Comparison of ENCODE assay signal across 17 mouse cellular contexts in the genomic region with DNA sequence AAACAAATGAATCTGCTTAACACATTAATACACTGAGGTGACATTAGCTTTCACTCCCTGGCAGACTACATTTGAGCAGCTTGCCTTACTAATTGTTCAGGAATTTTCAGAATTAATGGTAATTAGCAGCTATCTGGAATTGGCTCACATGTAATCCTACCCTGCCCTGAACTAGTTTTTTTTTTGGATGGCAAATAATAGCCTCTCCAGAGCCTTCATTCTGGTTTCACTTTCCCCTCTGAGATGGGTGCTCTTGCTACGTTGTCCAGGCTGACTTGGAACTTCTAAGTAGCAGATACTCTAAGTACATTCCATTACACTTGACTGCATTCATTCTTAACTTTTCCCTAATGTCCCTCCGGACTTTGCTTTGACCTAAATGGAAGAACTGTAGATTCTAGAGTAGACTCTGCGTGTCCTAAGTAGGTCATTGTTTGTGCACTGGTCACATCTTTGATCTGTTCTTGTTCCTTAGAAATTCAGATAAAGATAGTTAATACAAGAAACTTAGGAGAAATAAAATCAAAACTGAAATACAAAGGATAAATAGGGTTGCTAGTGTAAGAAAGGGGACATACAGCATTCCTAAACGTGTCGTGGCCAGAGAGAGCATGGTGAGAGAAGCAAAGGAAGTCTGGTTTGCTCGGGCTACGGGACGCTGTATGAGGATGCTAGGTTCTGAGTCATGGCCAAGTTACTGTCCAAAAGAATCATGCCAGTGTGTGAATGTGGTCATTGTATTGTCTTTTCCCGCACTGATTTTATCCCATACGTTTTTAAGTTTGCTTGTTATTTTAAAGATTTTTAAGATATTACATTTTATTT. TPM values are rescaled to one million over a fixed set of nuclear protein-coding genes. Genes with fewer than 3 reads are reported as not detected.
A peak's percentile ranks its signal among the peaks of the same experiment; 100 is the strongest.
DNase-seq lines count a peak whose midpoint lies in the region; ATAC-seq and TF ChIP-seq lines count a peak whose summit lies in the region.
"Had no signal": no experiment of that assay in that cellular context is flagged by ENCODE, and none has a peak within 500 bp of the region (broad histone marks: within the 10 kb centered on the region; RNA-seq: fewer than 3 reads in every experiment).

No protein-coding gene starts in this region.

- 0 out of 2 replicates have a peak, but pooled peaks cover 4% of the 10 kb centered on the region for H3K4me1 ChIP-seq in heart, embryonic 11.5 days (ENCODE audit: control insufficient read depth, insufficient read depth, low read length)
- peaks cover 7% of the 10 kb centered on the region for H3K4me1 ChIP-seq in lung, adult 2 months (ENCODE audit: control insufficient read depth, insufficient read depth, low read length)
- H3K4me1 ChIP-seq: heart, embryonic 10.5 days; limb, embryonic 10.5 days; neural tube, embryonic 12.5 days had no signal

- H3K4me3 ChIP-seq in heart, embryonic 11.5 days (ENCODE audit: low read depth, low read length): no peak overlapping the region
- peak overlapping the region; percentile 49 for H3K4me3 ChIP-seq in lung, adult 2 months (replicated peaks; ENCODE audit: extremely low read depth, low read depth, low read length)
- H3K4me3 ChIP-seq: heart, embryonic 10.5 days; limb, embryonic 10.5 days; midbrain, embryonic 12.5 days; neural tube, embryonic 12.5 days had no signal

- H3K9ac ChIP-seq in heart, embryonic 11.5 days (ENCODE audit: low read depth, low read length): no peak overlapping the region
- H3K9ac ChIP-seq: midbrain, embryonic 12.5 days; neural tube, embryonic 12.5 days had no signal

- H3K36me3 ChIP-seq in heart, embryonic 11.5 days (ENCODE audit: control insufficient read depth, insufficient read depth, low read length): 0 out of 2 replicates have a peak, but pooled peaks cover 2% of the 10 kb centered on the region

- DNase-seq in heart, adult 8-10 months (ENCODE audit: low spot score): peak; percentile 24
- no peak for DNase-seq in lung, adult 2 months
- no peak for DNase-seq in lung, postnatal 14 days
- peak; percentile 31 for DNase-seq in adipocyte (ENCODE audit: low spot score)
- peak; percentile 74 for DNase-seq in retina, embryonic 14.5 days (ENCODE audit: low spot score)
- DNase-seq in right cerebral cortex, postnatal 10 days (ENCODE audit: low spot score in 2 of 2): no peak
- no peak for DNase-seq in adrenal gland, postnatal 4 days (ENCODE audit: low spot score in 2 of 2)
- DNase-seq: right cerebral cortex, adult 18-20 months had no signal

- WGBS in heart, embryonic 11.5 days (ENCODE audit: insufficient replicate concordance): 78% methylated on average over 10 of the region's 10 CpGs
- WGBS in lung, adult 2 months: 30% methylated on average over 10 of the region's 10 CpGs

- no peak overlapping the region for H3K4me2 ChIP-seq in heart, embryonic 11.5 days
- H3K4me2 ChIP-seq: midbrain, embryonic 12.5 days; neural tube, embryonic 12.5 days had no signal

- ATAC-seq in heart, embryonic 11.5 days (replicated peaks; ENCODE audit: insufficient number of reproducible peaks, low FRiP score, low TSS enrichment): no peak
- ATAC-seq: hindbrain, embryonic 16.5 days had no signal

- no peaks in the 10 kb centered on the region for H3K27me3 ChIP-seq in heart, embryonic 11.5 days (ENCODE audit: control insufficient read depth, insufficient read depth, low read length)
- H3K27me3 ChIP-seq: midbrain, embryonic 12.5 days; neural tube, embryonic 12.5 days had no signal

- H3K27ac ChIP-seq in heart, embryonic 11.5 days (ENCODE audit: low read depth, low read length): no peak overlapping the region
- H3K27ac ChIP-seq: heart, embryonic 10.5 days; limb, embryonic 10.5 days; midbrain, embryonic 12.5 days; neural tube, embryonic 12.5 days had no signal

- no peak for TF ChIP-seq POLR2A in lung, adult 2 months (IDR thresholded peaks at IDR 0.05; ENCODE audit: borderline replicate concordance, extremely low read depth, low read depth, low read length)

- no peak for TF ChIP-seq CTCF in lung, adult 2 months (IDR thresholded peaks at IDR 0.05; ENCODE audit: insufficient read depth, low read length)

- H3K9me3 ChIP-seq in heart, embryonic 11.5 days (replicated peaks; ENCODE audit: control insufficient read depth, low read length): no peaks in the 10 kb centered on the region
- H3K9me3 ChIP-seq: heart, embryonic 10.5 days; limb, embryonic 10.5 days; midbrain, embryonic 12.5 days; neural tube, embryonic 12.5 days had no signal

RNA-seq across cellular contexts. Expression of gene Omg, which starts 8.7 kb away (rescaled TPM):
- total RNA-seq in heart, adult 8-10 months (2022): not detected
- 0.23 and 0.31 TPM in 2 replicates for polyA plus RNA-seq in heart, embryonic 11.5 days (2014; fragmentation: Nextera tagmentation; extraction: Ambion mirVana)
- 0.08 TPM in 1 of 2 replicates, not detected in the other for polyA plus RNA-seq in lung, adult 2 months (2012; rRNA removed)
- total RNA-seq in adrenal gland, postnatal 4 days (2021): 1 to 10 TPM; 8.1 to 9.7 TPM
- polyA plus RNA-seq: liver, embryonic 16.5 days had no signal

RNA-seq across cellular contexts. Expression of gene Evi2b, which starts 28.4 kb away (rescaled TPM):
- 1 to 10 TPM in 1 of 4 experiments, under 1 TPM in 3; 0.44 to 1.4 (median 0.74) TPM for total RNA-seq in heart, adult 8-10 months (2022)
- polyA plus RNA-seq in heart, embryonic 11.5 days (2014; fragmentation: Nextera tagmentation; extraction: Ambion mirVana): 0.54 and 0.99 TPM in 2 replicates
- polyA plus RNA-seq in lung, adult 2 months (2012; rRNA removed): 11.8 and 24.4 TPM in 2 replicates
- 1 to 10 TPM; 1.6 to 2.5 TPM for total RNA-seq in adrenal gland, postnatal 4 days (2021)
- total RNA-seq: ES-E14 had no signal
- polyA plus RNA-seq: embryonic facial prominence, embryonic 11.5 days; hindbrain, embryonic 16.5 days; neural tube, embryonic 12.5 days had no signal

RNA-seq across cellular contexts. Expression of gene Evi2, which starts 35.2 kb away (rescaled TPM):
- total RNA-seq in heart, adult 8-10 months (2022): under 1 TPM in 2 of 4 experiments, not detected in 2; 0.11 to 0.12 TPM
- 0.41 and 1.4 TPM in 2 replicates for polyA plus RNA-seq in heart, embryonic 11.5 days (2014; fragmentation: Nextera tagmentation; extraction: Ambion mirVana)
- polyA plus RNA-seq in lung, adult 2 months (2012; rRNA removed): 1.1 and 1.2 TPM in 2 replicates
- total RNA-seq in adrenal gland, postnatal 4 days (2021): under 1 TPM; 0.17 TPM

RNA-seq across cellular contexts. Expression of gene Evi2a, which starts 35.2 kb away (rescaled TPM):
- 1 to 10 TPM; 1.4 to 3.3 (median 1.6) TPM for total RNA-seq in heart, adult 8-10 months (2022)
- polyA plus RNA-seq in heart, embryonic 11.5 days (2014; fragmentation: Nextera tagmentation; extraction: Ambion mirVana): 1.00 and 2.9 TPM in 2 replicates
- polyA plus RNA-seq in lung, adult 2 months (2012; rRNA removed): 7.7 and 14.0 TPM in 2 replicates
- total RNA-seq in adrenal gland, postnatal 4 days (2021): 1 to 10 TPM; 2.2 to 2.8 TPM

Comparison
In these comparisons a context has a peak if more than half of its experiments do, and no peak if none do; other contexts are left out.
1. DNase-seq: peak in heart, adult 8-10 months (single experiment), adipocyte (single experiment) and retina, embryonic 14.5 days (single experiment); none in lung, adult 2 months (single experiment), lung, postnatal 14 days (single experiment), right cerebral cortex, postnatal 10 days (0 of 2) and adrenal gland, postnatal 4 days (0 of 2).
2. RNA of gene Omg, which starts 8.7 kb away (total RNA-seq): 8.1 to 9.7 TPM in adrenal gland, postnatal 4 days; not detected in heart, adult 8-10 months; every median in the first group is over 4 times any median in the second.